Mouse (Mus musculus): ENCODE measurements around the gene Csrnp1.

The Csrnp1 gene

DNA sequence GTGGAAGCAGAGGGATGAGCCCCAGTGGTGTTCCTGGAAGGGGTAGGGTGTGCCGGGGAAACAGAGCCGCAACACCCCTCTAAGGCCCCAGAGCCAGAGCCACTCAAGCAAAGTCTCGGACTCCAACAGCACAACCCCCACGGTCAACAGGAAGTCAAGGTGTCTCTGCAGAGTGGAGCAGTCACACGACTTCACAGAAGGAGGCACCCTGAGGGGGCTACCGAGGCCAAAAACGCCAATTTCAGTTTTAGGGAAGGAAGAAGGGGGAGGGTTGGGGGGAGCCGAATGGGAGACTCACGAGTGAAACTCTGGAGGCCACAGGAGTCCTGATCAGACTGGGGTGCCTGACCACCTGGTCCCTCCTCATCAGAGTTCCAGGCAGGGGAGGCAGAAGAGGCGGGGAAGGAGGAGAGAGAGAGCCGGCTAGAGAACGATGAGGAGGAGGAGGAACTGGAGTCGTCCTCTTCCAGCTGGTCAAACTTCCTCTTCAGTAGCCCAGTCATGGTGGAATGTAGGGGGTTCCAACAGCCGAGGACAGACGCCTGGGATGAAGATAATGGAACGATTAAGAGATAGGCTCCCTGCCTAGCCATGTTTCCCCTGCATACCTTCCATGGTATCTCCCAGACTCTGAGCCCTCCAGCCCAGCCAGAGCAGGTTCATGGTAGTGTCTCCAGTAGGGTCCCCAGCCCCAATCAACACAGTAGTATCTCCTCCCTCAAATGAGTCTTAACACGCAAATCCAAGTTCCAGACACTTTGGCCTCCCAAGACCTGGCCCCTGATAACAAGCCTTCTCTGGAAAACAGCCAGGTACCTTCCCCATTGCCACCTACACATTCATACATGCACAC is 7.5 kb downstream of the Csrnp1 start:
- no peak for DNase-seq

DNA sequence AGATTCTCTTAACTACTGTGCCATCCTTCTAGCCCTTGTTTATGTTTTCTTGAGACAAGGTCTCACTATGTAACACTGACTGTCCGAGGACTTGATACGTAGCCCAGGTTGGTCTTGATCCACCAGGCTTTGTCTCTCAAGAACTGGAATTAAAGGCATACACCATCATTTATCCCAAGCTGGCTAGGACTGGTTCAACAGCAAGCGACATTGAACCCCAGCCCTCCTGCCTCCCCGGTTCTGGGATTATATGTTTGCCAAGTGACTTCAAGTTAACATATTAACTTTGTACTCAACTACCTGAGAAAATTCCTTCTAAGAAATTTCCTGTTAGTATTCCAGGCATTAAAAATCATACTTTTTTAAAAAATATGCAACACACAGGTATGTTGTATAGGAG is 9.2 kb downstream of the Csrnp1 start:
- DNase-seq: no peak

DNA sequence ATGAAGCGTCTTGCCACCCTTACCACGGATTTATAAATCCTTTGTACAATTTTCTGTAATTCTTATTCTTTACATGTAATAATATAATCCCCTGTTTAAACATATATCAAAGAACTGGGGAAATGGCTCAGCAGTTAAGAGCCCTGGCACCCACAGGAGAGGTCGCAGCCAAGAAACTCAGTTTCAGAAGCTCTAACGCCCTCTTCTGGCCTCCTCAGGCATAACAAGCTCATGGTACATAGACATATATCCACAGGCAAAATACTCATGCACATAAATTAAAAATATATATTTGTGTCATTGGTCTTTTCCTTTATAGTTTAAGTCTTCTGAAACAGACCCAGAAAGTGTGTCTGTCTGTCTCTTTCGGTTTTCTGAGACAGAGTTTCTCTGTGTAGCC is 9.8 kb downstream of the Csrnp1 start:
- no peak for DNase-seq

DNA sequence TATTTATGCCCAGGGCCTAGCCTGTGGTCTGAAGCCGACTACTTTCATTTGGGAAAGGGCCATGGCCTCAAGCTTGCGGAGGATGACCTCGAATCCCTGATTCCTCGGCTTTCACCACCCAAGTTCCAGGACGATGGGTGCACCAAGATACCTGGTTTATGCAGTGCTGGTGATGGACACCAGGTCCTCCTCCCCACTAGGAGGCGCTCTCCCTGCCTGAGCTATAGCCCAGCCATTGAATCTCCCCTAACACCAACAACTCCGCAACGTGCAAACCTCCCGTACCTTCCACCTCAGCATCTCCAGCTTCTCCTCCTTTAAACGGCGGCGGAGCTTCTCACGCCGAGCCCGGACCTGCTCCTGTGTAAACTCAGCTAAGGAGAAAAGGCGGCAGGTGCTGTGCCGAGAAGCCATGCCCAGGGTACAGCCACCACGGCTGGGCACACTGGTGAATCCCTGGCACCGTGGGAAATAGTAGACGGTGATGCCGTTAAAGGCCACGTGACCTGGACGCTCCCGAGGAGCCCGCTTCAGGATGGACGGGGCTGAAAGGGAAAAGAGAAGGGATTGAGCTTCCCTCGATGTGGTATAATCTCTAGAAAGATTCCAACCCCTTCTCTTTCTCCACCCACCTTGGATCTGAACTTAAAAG is 10.5 kb downstream of the Csrnp1 start:
- no peak for DNase-seq

DNA sequence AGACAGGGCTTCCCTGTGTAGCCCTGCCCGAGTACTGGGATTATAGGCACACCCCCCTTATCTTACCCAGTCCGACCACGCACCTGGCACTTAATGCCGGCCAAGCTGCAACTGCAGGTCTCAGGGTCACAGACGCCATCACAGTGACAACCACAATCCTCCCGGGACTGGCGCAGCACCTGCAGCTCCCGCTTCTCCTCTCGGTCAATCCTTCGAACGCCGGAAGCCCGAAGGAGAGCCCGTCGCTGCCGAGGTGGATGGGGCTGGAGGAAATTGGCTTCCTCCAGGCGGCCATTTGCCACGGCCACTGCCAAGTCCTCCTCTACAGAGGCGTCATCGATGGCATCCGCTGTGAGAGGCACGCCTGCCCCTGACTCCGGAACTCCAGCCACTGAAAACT is 11.2 kb downstream of the Csrnp1 start:
- DNase-seq: no peak

DNA sequence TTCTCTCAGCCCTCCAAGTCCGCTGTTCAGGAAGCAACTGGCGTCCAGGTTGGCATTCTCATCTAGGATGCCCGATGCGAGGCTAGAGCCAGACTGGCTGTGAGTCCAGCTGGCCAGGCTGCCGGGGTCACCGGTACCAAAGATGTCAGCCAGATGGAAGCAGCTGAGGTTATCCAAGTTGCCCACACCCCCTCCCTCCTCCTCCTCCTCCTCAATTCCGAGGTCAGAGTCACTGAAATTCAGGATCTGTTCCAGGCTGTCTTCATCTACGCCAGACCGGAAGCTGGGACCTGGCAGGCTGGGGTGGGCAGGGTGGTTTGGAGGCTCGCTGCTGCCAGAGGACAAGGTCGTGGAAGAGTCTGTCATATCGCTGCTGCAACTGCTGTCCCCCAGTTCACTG is 11.9 kb downstream of the Csrnp1 start:
- DNase-seq: no peak

DNA sequence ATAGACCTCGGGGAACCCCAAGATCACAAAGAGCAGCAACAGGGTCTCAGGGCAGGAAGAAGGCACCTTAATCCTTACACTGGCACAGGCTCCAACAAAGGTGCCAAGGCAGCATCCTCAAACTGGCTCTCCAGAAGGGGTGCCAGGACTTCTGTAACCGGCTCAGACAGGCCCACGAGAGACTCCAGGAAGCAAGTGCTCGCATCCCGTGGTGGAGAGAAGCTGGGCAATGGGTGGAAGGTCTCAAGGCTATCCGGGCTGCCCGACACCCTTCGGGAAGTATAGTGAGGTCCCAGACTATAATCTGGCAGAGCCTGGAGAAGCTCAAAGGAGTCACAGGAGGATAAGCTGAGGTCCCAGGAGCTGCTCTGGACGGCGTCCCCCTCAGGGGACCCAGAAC is 12.3 kb downstream of the Csrnp1 start:
- DNase-seq: no peak

DNA sequence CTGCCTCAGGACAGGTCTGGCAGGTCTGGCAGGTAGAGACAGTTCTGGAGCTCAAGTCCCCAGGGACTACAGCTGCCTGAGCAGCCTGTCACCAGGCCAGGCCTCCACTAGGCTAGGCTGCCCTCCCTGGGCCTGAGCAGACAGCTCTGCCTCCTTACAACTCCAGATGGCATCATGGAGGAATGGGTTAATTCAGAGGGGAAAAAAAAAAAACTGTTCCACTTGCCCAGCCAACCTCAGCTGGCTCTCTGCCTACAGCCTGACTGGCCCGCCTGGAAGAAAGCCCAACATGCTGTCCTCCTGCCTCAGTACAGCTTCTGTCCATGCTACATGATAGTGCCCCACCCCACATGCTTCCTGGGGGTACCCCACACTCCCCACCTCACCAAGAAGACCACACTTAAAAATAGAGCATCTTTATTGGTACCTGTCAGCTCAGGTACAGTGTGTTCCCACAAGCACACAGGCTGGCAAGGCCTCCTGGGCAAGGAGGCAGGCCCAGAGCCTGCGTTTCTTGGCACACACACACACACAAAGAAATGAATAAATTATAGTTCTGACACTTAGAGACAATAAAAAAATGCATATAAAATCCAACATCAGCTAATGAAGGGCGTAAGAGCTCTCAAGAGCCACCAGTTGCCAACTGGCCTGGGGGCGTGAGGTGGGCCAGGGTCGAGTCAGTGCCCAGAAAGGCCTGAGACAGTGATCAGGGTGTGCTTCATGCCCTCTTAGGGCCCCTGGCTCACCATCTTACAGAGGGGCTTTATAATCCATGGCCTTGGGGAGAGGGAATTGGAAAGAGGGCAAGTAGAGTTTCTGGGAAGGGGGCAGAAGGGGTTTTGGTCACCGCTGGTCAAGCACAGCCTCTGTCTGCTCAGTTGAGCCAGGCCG is 13.4 kb downstream of the Csrnp1 start:
- DNase-seq: peak; percentile 52

DNA sequence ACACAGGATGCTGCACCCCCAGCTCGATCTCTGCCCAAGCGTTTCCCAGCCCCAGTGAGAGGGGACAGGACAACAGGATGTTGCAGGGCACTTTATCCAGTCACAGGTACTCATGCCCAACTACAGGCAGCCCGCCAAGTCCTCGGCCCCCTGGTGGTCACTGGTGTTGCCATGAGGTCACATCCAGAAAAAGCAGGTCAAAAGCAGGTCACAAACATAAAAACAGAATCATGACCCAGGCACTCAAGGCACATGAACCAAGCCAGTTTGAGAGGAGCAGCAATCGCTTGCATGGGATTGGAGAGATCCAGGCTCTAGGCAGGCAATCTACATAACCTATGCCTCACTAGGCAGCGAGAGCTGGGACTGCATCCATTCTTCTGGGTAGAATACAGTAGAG is 14.2 kb downstream of the Csrnp1 start:
- DNase-seq: peak; percentile 85

DNA sequence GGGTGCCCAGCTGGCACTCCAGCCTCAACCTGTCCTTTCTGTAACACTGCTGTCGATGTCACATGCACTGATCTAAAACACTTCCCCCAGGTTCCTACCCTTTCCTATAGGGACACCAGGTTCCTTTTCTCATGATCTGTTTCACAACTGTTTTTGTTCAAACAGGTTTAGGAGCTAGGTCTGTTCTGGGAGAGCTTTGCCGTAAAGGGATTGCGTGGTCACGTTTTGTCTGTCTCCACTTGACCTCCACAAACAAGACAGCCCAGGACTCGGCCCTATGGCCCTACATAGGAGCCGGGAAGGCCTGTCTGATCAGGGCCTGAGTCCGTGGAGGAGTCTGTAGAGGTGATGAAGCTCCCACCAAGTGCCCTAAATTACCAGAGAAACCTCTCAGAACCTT is 14.6 kb downstream of the Csrnp1 start:
- no peak for DNase-seq

DNA sequence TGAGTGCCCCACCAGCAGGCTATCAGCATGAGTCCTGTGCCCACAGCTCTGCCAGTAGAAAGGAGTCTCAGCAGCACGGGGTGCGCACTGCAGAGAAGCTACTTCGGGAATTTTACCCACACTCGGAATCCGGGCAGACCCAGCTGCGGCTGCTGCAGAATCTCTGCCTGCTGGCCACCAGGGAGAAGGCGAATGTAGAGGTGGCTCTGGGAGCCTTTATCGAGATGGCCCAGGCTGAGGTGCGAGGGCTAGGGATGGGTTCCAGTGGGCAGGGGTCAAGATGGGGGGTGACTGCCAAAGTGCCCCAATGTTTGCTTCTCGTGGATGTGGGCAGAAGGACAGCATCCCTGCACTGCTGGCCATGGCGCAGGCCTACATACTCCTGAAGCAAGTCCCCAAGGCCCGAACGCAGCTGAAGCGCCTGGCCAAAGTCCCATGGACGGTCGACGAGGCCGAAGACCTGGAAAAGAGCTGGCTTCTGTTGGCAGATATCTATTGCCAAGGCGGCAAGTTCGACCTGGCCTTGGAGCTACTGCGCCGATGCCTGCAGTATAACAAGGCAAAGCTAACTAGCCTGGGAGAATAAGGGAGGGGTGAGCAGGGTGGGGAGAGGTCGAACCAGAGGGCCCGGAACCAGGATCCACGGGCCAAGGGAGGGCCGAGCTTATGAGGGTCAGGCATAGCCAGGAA is 18.1 kb downstream of the Csrnp1 start:
- no peak for DNase-seq

DNA sequence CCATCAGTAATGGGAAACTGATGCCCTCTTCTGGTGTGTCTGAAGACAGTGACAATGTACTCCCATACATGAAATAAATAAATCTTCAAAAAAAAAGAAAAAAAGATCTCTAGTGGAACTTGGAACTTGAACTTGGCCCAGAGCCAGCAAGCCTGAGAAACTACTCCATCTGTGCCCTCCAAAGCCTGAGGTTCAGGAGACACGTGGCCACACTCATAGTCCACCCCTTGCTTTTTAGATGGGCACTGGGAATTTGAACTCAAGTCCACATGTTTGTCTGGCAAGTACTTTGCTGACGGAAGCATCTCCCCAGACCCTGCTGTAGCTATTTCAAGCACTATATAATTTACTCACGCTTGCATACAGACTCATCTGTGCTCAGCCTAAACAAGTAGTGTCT is 19.3 kb downstream of the Csrnp1 start:
- peak; percentile 61 for DNase-seq

DNA sequence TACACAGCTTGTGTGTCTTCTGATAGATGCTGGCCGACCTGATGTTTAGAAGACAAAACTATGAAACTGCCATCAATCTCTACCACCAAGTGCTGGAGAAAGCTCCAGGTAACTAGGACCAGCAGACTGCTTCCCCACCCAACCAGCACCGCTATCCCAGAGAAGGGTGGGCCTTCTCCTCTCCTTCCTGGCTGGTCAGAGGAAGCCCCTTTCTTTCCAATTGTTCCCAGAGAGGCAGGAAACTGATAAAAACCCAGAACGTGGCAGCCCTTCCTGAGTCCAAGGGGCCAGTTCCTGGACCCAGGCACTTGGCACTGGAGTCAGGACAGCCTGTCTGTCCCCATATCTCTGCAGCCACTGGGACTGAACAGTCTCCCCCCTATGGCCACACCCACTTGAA is 20.3 kb downstream of the Csrnp1 start:
- DNase-seq: no peak

DNA sequence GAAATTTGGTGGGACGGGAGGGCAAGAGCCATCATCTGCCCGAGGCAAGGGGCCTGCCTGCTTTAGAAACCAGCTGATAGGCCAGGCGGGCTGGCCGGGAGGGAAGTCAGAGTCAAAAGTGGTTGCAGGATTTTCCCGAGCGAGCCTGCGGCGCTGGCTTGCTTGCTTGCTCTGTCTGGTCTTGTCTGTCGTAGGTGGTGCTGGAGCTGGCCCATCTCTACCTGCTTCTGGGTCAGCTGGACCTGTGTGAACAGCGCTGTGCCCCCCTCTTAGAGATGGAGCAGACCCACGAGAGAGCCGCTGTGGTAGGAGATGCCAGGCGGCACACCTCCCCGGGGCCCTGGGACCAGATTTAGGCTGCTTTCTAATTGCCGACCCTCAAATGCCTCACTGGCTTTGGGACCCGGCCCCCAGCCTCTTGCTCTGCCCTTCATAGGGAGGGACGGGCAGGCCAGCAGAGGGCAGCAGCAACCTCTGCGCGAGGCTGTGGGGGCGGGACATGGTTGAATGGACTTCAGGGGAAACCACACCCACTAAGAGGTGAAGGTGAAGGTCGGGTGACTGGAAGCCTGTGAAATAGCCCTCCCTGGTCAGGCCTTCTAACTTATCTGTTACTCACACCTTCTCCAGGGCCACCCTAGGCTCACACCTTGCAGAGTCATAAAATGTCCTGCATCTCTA is 21.3 kb downstream of the Csrnp1 start:
- peak; percentile 87 for DNase-seq

DNA sequence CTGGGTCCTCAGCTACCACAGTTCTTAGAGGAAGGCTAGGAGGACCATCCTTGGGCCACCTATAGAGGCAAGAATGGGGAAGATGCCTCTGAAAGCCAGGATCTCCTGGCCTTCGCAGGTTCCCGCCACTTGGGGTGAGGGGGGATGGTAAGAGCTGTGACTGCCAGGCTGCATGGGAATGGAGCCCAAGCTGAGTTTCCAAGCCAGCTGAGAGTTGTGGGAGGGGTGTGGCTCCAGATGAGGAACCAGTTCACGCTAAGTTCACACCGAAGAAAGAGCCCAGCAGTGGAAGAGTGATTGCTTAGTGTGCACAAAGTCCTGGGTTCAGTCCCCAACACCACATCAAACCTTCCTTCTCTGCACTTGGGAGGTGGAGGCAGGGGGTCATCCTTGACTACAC is 22.2 kb downstream of the Csrnp1 start:
- no peak for DNase-seq

DNA sequence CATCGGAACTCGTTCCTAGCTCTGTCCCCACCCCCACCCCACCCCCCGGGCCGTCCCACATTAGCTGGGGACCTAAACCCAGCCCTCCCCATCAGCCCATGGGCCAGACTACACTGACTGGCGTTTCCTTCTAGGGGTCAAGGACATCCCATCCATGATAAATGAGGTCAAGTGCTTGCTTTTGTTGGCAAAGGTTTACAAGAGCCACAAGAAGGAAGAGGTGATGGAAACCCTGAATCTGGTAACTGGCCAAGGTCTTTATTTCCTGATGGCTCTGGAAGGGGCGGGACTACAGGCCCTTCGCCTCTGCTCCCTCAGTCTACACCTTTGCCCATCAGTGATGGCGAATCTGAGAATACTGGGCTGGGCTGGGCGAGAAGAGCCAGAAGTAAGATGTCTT is 25.6 kb downstream of the Csrnp1 start:
- no peak for DNase-seq

DNA sequence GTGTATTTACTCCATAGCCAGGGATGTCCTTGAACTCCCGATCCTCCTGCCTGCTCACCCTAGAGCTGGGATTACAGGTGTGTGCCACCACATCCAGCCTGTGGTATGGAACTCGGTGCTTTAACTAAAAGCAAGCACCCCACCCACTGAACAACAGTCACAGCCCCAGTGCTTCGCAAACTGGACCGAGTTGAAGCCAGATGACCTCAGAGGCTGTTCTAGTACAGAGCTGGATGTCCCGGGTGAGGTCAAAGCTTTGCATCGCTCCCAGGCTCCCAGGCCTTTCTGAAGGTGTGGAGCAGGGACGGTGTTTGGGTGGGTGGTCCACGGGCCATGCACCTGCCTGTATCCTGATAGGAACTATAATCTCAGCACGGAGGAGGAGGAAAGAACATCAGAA is 33.1 kb downstream of the Csrnp1 start:
- no peak for DNase-seq

DNA sequence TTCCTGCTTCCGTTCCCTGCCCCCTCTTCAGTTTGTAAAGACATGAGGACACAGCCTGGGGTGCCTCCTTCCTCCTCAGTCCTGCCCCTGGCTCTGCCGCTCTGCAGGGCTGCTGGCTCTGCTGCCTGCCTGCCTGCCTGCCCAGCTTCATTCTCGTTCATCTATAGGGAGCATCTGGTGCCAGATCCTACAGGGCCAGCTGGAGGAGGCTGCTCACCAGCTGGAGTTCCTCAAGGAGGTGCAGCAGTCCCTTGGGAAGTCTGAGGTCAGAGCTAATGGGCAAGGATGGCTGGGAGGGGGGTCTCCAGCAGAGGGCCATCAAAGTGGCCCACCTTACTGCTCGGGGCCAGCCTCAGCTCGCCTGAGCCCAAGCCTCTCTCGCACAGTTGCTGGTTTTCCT is 34.0 kb downstream of the Csrnp1 start:
- peak; percentile 68 for DNase-seq

DNA sequence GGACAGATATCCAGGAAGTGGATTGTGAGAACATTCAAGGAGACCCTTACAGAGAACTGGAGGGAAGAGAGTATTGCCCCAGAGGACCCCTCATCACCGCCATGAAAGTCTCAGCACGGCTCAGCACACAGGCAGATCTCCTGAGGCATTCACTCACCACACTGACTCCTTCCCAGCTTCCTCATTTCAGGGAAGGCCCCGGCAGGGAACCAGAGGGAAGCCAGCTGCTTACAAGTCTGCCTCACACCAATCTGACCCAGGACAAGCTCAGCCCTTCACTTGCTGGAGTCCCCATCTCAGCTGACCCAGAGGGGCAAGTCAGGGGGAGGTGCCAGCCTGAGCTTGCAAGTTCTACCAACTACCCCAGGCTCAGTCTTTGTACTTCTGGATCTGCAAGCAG is 35.7 kb downstream of the Csrnp1 start:
- no peak for DNase-seq

DNA sequence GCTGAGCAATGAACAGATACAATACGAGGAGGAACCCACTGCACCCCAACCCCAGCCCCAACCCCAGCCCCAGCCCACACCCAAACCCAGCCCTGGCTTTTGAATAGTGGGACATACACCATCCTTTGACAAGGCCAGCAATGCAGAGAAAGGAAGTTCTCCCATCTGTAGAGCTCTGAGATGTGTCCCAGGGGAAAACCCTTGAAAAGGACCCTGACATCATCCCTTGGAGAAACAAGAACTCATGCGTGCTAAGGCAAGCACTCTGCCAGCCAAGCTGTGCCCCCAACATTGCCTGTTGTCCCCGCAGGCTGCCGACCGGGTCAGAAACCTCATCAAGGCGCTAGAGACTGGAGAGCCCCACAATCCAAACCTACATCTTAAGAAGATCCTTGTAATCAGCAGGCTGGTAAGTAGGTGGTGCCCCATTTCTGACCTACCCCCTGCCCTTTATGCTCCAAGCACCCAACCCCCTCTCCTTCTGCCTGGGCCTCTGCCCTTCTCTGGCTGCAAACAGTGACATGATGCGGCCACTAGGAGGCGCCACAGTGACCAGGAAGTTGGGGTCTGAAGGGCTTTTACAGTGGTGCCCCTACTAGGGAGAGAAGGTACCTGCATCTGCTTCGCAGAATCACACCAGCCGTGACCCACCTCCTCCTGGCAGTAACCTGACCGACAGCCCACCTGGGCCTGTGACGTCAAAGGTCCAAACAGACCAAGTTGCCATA is 39.1 kb downstream of the Csrnp1 start:
- no peak for DNase-seq

DNA sequence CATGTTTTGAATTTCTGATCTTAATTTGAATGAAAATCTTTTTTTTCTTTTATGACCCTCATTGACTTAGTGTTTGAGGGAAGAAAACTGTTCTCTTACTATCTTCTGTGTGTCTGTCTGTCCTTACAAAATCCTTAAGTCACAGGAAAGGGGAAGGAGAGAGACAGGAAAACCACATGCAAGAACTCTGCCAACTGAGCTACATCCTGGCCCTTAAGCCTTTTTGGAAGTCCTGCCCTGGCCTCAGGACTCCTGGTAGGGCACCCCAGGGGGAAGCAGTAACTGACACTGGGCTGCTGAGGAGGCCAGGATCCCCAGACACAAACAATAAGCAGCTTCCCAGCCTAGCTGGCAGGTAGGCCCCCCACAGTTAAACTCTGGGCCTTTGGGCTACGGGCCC is 41.1 kb downstream of the Csrnp1 start:
- no peak for DNase-seq

DNA sequence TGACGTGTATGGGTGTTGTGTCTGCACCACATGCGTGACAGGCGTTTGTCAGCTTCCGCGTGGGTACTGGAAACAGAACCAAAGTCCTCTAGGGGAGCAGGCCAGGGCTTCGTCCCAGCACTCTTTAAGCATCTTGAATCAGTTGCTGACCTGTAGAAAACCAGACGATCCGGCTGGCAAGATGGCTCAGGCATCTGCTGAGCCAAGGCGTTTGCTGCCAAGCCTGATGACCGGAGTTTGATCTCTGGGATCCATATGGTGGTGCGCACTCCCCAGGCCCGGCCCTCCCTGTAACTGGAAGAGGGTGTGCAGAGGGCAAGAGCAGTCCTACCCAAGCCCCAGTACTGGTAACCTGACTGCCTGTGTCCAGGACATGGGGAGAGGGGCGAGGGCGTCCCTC is 42.6 kb downstream of the Csrnp1 start:
- no peak for DNase-seq
